Mouse (Mus musculus): Measurements from ENCODE around the gene Gli2.

Gli2 gene

DNA sequence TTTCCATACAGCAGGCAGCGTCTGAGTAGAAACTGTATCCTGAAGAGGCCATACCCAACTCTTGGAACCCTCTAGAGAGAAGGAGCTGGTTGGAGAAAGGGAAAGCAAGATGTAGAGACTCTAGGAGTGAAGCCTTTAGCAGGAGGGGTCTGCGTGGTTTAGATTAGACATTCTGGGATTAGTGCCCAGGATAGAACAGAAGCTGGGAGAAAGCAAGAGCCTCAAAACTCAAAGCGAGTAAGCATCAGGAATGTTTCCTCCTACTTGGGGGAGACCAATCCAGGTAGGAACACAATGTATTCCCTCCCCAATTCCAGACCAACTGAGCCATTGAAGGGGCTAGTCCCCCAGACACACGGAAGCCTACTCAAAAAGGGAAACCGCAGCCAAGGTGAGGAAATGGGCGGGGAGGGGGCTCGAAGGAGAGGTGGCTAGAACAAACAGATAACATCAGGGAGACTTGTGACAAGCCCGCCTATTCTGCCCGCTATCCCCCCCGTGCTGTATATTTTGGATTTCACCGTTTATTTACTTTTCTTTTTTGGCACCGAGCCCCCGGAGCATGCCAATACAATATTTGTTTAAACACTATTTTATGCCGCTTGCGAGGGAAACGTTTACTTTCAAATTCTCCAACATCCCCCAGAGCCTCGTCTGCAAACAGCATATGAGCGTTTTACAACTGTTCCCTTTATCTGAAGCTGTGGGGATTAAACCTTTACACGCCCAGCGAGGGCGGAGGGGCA is 2.1 kb downstream of the Gli2 start:
- no peak for DNase-seq (ENCODE audit: low spot score)

DNA sequence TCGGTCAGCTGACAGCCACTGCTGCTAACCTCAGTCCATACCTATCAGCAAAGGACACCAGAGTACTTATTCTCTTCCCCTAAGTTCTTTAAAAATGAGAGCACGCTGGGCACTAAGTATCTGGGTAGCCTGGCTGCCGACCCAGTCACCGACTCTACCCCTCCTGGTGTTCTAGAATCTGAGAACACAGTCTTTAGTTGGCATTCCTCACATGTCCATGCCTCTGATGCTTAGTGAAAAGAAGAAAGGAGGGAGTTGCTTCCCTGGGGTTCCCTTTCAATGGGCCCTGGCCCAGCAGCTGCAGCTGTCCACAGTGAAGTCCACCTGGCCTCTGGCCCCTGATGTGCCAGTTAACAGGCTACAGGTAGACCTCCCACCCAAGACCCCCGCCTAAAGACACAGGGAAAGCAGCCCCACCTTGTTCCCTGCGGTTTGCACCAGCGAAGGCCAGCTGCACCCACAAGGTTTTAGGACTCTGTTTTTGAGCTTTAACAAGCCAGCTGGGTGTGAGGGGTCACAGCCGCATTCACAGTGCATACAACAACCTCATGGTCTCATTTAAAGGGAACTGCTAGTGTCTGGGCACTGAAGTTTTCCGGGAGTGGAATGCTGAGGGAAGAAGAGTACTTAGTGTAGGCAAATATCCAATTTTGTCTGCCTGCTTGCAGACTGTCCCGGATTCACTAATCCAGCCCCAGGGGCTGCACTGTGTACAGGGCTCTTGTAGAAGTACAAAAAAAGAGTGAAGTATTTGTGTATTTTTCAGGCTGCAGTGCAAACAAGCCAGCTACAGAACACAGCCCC is 3.4 kb downstream of the Gli2 start:
- DNase-seq (ENCODE audit: low spot score) = no peak

DNA sequence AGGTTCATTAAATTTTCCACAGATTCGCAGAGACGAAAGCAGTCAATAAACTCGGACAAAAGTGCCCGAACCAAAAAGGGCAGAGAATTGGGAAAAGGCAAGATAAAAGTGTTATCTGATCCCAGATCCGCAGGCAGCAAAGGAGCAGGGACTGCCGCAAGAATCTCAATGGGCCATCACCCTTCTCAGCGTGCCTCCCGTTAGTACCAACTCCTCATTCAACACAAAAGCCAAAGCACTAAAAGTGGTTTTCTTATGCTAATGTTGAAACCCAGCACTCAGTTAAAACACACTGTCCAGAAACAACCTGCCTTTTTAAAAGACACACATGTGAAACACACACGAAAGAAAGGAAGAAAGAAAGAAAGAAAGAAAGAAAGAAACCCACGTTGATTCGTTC is 4.4 kb downstream of the Gli2 start:
- DNase-seq (ENCODE audit: low spot score) = no peak

DNA sequence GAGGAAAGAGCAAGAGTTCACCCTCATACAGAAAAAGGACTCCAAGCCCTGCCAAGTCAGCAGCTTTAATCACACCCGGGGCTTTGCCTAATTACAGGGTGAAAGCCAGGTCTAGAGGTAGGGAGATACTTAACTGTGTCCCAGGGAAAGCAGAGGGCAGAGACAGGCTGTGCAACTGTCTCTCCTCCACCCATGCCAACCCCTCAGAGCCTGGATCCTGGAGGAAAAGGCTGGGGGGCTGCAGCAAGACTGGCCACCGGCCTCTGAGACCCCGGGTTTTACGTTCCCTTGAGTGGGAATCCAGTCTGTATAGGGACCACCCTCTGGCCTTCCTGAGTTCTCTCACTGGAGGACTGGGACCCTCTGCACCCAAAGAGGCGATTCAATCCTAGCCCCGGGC is 4.9 kb downstream of the Gli2 start:
- no peak for DNase-seq (ENCODE audit: low spot score)

DNA sequence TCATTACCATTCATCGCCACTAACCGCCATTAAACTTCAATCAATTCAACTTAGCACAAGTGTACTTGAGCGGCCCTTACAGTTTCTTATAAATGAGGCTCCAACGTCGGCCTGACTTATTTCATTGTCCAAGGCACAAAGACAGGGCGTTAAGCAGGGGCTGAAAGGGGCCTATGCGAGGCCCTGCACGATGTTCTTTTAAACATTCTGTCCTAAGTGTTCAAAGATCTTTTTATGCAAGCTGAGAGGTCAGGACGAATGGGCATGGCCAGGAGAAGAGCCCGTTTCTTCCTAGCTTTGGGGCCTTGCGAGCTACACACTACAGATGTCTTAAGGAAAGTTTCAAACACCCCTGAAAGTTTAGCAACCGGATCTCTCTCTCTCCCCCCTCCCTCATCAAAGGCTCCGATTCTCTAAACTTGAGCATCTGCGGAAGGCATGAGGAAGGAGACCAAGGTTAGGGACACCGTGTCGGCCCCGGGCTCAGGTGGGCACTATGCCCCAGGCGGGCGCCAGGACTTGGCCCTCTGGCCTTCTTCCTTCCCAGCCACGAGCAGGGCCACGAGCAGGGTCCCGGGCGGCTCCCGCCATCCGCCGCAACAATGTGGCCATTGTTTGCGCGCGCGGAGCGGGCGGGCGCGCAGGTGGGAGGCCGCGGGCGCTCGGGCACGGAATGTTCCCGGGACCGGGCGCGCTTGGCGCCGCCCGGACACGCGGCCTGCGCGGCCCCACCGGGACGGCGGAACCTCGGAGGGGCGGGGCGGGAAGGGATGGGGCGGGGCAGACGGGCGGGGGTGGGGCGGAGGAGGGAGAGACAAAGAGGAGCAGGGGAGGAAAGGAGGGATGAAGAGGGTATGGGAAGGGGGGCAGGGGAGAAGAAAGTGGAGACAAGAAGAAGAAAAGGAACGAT is 5.7 kb downstream of the Gli2 start:
- no peak for DNase-seq (ENCODE audit: low spot score)

DNA sequence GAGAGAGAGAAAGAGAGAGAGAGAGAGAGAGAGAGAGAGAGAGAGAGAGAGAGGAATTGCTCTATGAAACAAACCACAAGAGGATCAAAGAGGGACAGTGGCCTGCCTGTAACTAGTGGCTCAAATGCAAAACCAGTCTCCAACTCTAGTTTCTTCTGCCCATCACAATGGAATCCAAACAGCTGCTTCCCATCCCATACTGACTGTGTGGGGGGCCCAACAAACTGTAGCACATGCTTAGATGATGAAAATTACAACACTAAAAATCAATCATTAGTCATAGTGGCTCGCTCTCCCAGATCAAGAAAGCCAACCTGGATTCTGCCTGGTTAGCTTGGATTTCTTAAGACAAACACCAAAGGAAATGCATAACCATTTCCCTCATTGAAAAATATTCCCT is 15.0 kb downstream of the Gli2 start:
- no peak for DNase-seq (ENCODE audit: low spot score)

DNA sequence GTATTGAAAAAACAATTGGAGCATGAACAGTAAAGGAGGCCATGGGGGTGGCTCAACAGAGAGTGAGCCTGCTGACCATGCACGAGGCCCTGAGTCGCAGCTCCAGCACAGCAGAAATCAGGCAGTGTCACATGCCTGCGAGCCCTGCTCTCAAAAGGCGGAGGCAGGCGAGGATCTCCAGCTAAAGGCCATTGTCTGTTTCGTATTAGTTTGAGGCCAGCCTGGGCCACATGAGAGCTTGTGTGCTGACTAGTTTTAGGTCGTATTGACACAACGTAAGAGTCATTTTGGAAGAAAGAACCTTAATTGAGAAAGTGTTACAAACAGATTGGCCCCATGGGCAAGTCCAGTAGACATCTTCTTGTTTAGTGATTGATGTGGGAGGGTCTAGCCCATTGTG is 17.5 kb downstream of the Gli2 start:
- no peak for DNase-seq (ENCODE audit: low spot score)

DNA sequence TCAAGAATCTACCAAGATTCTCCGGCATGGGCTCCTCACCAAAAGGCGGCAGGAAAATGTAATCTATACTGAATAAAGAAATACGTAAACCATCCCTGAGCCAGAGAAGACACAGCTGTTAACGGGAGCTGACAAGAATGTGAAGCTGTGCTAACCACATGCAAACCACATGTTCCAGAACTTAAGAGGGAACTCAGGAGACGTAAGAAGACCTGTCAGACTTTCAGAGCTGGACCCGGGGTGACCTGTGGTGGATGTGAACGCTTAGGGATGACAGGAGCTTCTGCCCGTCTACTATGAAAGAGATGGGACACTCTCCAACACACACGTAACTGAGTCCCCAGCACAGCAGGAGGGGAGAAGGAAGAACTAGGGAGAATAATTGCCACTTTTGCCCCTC is 18.1 kb downstream of the Gli2 start:
- no peak for DNase-seq (ENCODE audit: low spot score)

DNA sequence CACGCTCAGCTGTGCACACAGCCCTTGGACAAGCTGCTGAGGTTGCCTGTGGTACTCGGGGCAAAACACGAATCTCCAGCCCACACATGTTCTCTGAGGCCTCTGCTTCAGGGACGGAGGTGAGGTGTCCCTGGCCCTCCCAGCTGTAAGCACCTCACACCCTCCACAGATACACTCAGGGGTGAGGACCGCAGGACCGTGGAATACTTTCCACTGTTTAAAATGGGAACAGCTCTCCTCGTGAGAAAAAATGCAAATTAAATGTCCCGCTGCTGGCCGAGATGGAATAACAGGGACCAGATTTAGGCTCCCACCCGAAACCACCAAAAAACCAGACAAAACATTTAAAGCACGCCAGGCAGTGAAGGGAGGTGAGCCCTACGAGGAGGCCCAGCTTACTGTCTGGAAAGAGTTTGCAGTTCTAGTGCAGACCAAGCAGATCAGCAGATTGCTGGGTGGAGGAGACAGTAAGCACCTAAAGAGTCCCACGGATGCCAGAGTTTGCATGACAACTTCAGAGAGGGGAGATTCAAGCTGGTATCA is 19.2 kb downstream of the Gli2 start:
- no peak for DNase-seq (ENCODE audit: low spot score)

DNA sequence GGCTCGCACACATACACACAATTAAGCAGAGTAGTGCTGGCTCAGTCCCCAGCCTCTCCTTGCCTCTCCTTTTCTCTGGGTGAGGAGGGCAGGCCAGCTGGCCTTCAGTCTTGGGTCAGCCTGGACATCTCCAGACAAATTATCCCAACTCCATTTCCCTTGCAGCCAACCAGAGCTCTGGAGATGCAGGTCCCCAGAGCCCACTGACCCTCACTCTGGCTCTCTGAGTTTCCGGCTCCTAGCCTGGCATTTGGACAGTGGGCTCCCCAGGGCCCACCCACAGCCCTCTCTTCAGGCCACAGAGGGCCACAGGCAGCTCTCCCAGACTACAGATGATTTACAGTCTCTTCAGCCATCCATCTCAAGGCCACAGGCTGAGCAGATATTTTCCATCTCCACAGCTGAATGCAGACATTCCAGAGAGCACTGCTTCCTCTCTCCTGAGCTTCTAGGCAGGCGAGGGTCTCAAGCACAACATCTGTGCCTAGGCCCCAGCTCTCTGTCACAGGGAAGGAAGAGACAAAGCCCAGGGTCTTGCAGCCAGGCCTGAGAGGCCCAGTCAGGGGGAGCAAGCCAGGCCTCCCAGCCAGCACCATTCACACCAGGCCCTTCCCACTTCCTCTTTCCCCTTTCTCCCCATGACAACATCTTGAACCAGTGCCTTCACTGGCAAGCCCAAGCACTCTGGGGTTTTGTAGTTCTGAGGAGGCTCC is 19.8 kb downstream of the Gli2 start:
- DNase-seq (ENCODE audit: low spot score) = no peak

DNA sequence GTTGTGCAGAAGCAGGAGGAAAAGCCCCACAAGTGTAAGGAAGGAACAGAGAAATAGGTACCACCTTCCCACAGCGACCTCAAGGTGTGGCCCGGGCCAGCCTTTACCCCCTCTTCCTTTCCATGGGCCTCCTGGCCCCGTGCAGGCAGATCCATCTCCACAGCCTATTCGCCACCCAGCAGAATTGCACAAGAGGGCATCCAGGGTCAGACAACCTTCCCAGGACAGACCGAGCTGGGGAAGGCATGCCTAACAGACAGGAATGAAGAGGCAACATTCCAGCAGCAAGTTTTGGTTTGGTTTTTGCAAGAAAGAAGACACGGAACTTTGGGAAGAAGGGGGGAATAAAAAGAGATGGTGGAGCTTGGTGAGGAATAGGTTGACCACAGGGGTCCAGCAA is 22.2 kb downstream of the Gli2 start:
- no peak for DNase-seq (ENCODE audit: low spot score)

DNA sequence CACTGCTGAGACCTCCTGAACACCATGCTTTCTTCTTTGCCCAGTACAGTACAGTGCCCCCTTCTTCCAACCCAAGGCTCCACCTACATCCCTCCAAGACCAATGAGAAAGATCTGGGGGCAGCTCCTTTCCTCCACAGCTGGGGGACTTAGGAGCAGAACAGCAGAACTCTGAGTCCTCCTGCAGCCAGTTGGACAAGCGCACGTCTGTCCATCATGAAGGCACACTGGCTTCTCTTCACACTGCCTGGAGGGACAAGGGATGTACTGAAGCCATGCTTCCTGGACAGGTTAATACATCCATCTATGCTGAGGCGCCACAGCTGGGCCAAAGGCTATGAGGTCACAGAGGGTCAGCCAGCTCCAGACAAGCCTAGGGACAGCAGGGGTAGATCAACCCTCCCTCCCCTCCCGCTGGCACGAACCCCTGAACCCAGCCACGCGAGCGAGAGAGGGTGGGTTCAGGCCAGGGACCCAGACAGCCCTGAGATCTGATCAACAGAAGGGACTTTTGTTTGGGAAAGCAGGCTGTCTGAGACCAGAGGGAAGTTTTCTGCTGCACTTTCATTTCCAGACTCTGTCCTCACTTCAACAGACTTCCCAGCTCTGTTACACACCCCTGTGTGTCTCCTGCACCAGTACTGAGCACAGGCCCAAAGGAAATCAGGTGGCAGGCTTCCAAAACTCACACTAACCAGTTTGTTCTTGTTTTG is 27.6 kb downstream of the Gli2 start:
- DNase-seq (ENCODE audit: low spot score) = no peak

DNA sequence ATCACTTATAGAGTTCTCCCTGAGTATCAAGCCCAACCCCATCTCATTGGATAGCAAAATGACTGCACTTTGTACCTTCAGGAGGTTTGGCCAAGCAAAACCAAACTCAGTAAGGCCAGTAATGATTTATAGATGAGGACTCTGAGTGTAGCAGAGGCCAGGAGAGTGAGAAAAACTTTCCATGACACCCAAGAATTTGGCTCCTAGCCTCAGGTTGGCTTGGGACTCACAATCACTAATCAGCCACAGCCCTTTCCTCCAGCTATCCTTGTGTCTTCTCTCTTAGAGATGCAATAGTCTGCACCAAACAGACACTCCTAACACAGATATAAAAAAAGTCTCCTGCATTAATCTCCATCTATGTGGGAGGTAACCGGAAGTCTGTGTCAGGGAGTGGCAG is 31.1 kb downstream of the Gli2 start:
- DNase-seq (ENCODE audit: low spot score) = no peak

DNA sequence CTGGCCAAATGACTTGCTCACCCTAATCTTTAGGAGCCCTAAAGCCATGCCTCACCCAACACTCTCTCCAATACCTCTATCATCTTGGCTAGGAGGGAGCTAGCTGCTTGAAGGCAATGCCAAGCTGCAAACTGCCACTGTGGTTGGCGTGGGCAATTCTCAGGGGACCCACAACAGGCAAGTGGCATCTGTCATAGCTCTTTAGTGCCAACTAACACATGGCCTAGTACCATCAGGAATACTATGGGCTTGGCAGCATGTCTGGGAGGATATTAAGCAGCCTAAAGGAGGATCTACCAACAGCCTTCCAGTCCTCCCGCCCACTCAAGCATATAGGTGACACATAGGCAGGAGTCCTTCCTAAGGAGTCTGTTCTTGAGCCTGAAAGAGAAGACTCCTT is 33.3 kb downstream of the Gli2 start:
- no peak for DNase-seq (ENCODE audit: low spot score)

DNA sequence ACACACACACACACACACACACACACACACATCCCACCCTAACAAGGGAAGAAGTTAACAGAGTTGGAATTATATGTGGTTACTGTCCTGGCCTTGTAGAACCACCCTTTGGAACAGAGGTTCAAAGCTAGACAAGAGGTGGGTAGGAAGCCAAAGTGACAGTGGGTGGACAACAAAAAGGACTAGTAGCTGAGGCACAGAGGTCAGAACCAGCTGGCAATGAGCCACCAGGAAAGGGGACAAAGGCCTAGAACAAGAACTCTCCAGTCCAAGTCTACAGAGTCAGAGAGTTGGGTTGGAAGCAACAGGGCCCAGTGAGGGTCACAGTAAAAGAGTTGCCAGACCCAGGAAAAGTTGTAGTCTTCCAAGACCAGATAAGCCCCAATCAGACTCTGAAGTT is 34.4 kb downstream of the Gli2 start:
- DNase-seq (ENCODE audit: low spot score) = no peak

DNA sequence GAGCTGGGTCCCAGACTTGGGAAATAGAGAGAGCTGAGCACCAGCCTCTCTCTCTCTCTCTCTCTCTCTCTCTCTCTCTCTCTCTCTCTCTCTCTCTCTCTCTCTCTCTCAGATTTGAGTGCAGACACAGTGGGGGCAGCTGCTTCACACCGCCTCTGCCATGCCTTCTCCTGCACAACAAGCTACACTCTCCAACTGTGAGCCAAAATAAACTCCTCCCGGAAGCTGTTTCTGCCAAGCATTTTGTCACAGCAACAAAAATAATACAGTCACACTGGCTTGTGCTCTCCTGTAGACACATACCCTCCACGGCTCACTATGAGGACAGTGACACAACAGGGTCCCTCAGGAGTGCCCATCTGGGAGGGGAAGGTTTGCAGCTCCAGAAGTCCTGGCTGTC is 36.6 kb downstream of the Gli2 start:
- no peak for DNase-seq (ENCODE audit: low spot score)

DNA sequence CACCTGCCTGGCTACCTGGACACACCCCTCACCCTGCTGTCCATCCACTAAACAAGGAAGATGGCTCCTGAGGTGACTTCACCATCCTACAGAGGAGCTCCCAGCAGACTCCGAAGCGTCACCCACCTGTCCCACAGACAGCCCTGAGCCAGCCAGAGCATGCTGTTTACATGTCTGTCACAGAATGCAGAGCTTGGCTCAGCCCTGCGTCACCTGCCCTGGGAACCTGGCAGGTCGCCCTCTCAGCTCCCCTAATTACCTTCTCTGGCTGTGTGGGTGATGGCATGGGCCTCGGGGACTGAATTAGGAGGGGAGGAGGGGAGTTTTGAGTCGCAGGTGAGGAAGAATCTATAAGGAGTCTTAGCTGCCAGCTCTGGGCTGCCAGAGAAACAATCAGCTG is 38.3 kb downstream of the Gli2 start:
- DNase-seq (ENCODE audit: low spot score) = no peak

DNA sequence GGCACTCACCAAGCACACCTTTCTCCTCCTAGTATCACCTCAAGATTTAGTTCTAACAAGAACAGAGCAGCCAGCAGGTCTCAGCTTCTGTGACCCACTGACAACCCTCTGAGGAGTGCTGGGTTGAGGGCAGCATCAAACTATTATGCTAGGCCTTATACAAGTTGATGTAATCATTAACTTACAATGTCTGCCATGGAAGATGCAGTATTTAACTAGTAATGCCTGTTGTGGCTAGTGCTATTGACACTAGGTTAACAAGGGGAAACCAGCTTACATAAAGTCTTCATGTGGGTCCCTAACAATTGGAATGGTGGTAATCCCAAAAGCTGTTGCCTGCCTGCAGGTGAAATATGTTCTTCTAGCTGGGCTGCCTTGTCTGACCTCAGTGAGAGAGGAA is 44.5 kb downstream of the Gli2 start:
- no peak for DNase-seq (ENCODE audit: low spot score)

DNA sequence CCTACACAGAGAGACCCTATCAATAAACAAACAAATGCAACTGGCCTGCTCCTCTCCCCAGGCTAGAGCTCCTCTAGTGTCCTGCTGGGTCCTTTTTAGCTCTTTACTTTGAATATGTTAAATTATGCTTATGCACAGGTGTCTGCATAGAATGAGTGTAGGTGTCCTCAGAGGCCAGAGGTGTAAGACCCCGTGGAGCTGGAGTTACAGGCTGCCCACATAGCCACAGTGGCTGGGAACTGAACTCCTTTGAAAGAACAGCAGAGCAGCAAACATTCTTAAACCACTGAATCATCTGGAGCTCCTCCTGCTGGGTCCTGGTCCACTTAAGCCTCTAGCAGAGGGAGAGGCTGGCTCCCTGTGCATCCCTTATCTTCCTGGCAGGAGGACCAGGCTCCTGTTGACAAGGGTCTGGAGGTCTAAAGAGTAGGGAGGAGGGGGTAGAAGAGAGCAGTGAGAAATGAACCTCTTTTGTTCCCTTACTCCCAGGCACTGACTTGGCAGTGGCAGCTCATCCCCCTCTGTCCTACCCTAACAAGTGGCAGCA is 49.5 kb downstream of the Gli2 start:
- DNase-seq (ENCODE audit: low spot score) = no peak

DNA sequence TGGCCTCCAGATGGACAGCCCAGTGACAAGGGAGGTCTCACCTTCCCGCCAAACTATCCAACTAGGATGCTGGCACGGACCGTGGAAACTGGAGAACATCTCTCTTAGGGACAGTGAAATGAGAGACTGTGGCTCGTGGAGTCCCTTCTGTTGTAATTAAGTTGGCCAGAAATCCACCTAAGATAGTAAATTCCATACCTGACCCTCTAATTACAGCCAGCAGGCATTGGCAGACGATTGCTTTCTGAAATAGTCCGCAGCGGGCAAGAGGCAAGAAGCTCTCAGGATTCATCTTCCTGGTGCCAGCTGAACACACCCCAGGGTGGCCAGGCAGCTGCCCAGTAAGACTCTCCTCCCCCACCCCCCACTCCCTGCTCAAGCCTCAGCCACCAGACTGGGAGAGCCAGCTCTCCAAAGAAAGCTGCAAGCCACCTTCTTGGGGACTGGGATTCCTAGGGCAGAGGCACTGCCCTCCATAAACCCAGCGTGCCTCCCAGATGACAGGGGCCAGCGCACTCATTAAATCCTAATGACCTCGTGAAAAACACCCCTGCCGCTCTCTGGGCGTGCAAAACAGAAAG is 51.9 kb downstream of the Gli2 start:
- no peak for DNase-seq (ENCODE audit: low spot score)
